Mouse (Mus musculus) embryo, embryonic 11 days (tissue): ENCODE measurements around the gene Mov10l1.
A peak's percentile ranks its signal among the peaks of the same experiment; 100 is the strongest.

Source experiments
- DNase-seq: peaks from one replicate; pipeline ENCODE4 v3.0.0-alpha.2; 2015

Gene Mov10l1

GRCm38 (mm10) chr15:89076156-89076731 is 93.5 kb downstream of the Mov10l1 start:
- peak; percentile 62 for DNase-seq

GRCm38 (mm10) chr15:89078208-89078836 is 95.6 kb downstream of the Mov10l1 start:
- no peak for DNase-seq

- DNase-seq = no peak
Measured at GRCm38 (mm10) chr15:89083906-89084305, 101.2 kb downstream of the Mov10l1 start.

GRCm38 (mm10) chr15:89084826-89085225 is 102.1 kb downstream of the Mov10l1 start:
- DNase-seq = no peak

- DNase-seq = peak; percentile 94
Measured at GRCm38 (mm10) chr15:89088607-89089247, 106.0 kb downstream of the Mov10l1 start, which contains the start of gene Selenoo. Selenoo (plus strand) TSS chr15:89089084.

GRCm38 (mm10) chr15:89089248-89090051 is 106.7 kb downstream of the Mov10l1 start:
- DNase-seq = no peak

GRCm38 (mm10) chr15:89090662-89091061 is 108.0 kb downstream of the Mov10l1 start:
- DNase-seq = no peak

GRCm38 (mm10) chr15:89092181-89092580 is 109.5 kb downstream of the Mov10l1 start:
- no peak for DNase-seq

- no peak for DNase-seq
Measured at GRCm38 (mm10) chr15:89097450-89097849, 114.7 kb downstream of the Mov10l1 start.

GRCm38 (mm10) chr15:89098616-89099015 is 115.9 kb downstream of the Mov10l1 start:
- no peak for DNase-seq

GRCm38 (mm10) chr15:89100823-89101222 is 118.1 kb downstream of the Mov10l1 start:
- DNase-seq = no peak

- DNase-seq = peak; percentile 13
Measured at GRCm38 (mm10) chr15:89102646-89103045, 119.9 kb downstream of the Mov10l1 start.

GRCm38 (mm10) chr15:89103921-89104320 is 121.2 kb downstream of the Mov10l1 start:
- DNase-seq = no peak

- DNase-seq = no peak
Measured at GRCm38 (mm10) chr15:89104425-89104824, 121.7 kb downstream of the Mov10l1 start.
